Mouse (Mus musculus) lung, postnatal 0 days (tissue): ENCODE data around the gene Cisd2. TPM values are rescaled to one million over a fixed set of nuclear protein-coding genes. Genes with fewer than 3 reads are reported as not detected.

Experiments
- ATAC-seq: fragments of 200-750 bp; cut with Nextera tagmentation; 2 replicates; pipeline ENCODE4 v1.8.0; 2017; ENCODE audit warnings: moderate library complexity
- DNase-seq: peaks from one replicate; pipeline ENCODE4 v3.0.0-alpha.2; 2016; ENCODE audit warnings: low spot score
- H3K27ac ChIP-seq: fragments of 300-500 bp; sonication (generic); 2 replicates; pipeline ENCODE4 v1.5.1; 2014; ENCODE audit warnings: antibody characterized with exemption, mild to moderate bottlenecking, low read length, mixed read lengths
- H3K27me3 ChIP-seq: fragments of 300-500 bp; sonication (generic); replicated peaks from 2 replicates; pipeline ENCODE4 v1.6.1; 2014; ENCODE audit warnings: low read length, mixed read lengths; ENCODE audit not compliant: insufficient read depth
- H3K36me3 ChIP-seq: fragments of 300-500 bp; sonication (generic); 2 replicates; pipeline ENCODE4 v1.6.1; 2014; ENCODE audit warnings: low read length, mixed read lengths; ENCODE audit not compliant: insufficient read depth
- H3K4me1 ChIP-seq: fragments of 300-500 bp; sonication (generic); 2 replicates; pipeline ENCODE4 v1.6.1; 2014; ENCODE audit warnings: antibody characterized with exemption, low read depth, low read length, mixed read lengths; ENCODE audit not compliant: insufficient read depth
- H3K4me2 ChIP-seq: fragments of 300-500 bp; sonication (generic); replicated peaks from 2 replicates; pipeline ENCODE4 v1.6.1; 2014; ENCODE audit warnings: low read depth, mild to moderate bottlenecking, low read length, moderate library complexity, mixed read lengths
- H3K4me3 ChIP-seq: fragments of 300-500 bp; sonication (generic); 2 replicates; pipeline ENCODE4 v1.5.1; 2014; ENCODE audit warnings: low read depth, low read length
- H3K9ac ChIP-seq: fragments of 300-500 bp; sonication (generic); replicated peaks from 2 replicates; pipeline ENCODE4 v1.6.1; 2014; ENCODE audit warnings: low read depth, mild to moderate bottlenecking
- H3K9me3 ChIP-seq: fragments of 300-500 bp; sonication (generic); 2 replicates; pipeline ENCODE4 v1.6.1; 2016; ENCODE audit warnings: low read length, mixed read lengths
- CTCF ChIP-seq: IDR thresholded peaks from 2 replicates; pipeline ENCODE4 v1.5.1; 2016; ENCODE audit warnings: antibody characterized with exemption, mild to moderate bottlenecking
- EP300 ChIP-seq: IDR thresholded peaks from 2 replicates; pipeline ENCODE4 v1.6.1; 2016; ENCODE audit warnings: antibody characterized with exemption, mild to moderate bottlenecking, control low read depth
- WGBS: fragments of 180-500 bp; shearing (Covaris S2); extraction: QIAGEN DNeasy Blood & Tissue Kit; methylation state at CpG from one replicate; pipeline ENCODE4 v1.1.7; 2014; 5-methylcytosine and 5-hydroxymethylcytosine counted together
- polyA plus RNA-seq: library from polyadenylated mRNA; unstranded; fragments of >200 nt; fragmentation: Nextera tagmentation; extraction: Ambion mirVana; gene quantifications from 2 replicates; pipeline ENCODE4 v1.2.1, GENCODE M21; 2015

Cisd2 gene
- polyA plus RNA-seq, 1 experiment from 2014 or later: 34.8 TPM

GRCm38 (mm10) chr3:135437758-135438495, 14.2 kb upstream of the Cisd2 start, which contains the start of gene Ube2d3:
Gene Ube2d3, plus strand, starts transcription at chr3:135438149.
- ATAC-seq: peak; percentile 92
- 1% methylated on average over 54 of the region's 56 CpGs for WGBS
- no peaks in the 10 kb centered on the region for H3K27me3 ChIP-seq
- peak within 1 kb of the TSS; percentile 96 for H3K9ac ChIP-seq
- H3K4me3 ChIP-seq: peak within 1 kb of the TSS; percentile 96
- peak; percentile 100 for DNase-seq
- TF ChIP-seq EP300 (peak; percentile 97), CTCF (peak; percentile 21; the same call in 1 of the 2 replicates)
- peak within 1 kb of the TSS; percentile 66 for H3K4me2 ChIP-seq
- H3K9me3 ChIP-seq: no peaks in the 10 kb centered on the region
- H3K36me3 ChIP-seq: no peaks in the 10 kb centered on the region
- H3K4me1 ChIP-seq: no peaks in the 10 kb centered on the region
- peak within 1 kb of the TSS; percentile 100 for H3K27ac ChIP-seq

DNA sequence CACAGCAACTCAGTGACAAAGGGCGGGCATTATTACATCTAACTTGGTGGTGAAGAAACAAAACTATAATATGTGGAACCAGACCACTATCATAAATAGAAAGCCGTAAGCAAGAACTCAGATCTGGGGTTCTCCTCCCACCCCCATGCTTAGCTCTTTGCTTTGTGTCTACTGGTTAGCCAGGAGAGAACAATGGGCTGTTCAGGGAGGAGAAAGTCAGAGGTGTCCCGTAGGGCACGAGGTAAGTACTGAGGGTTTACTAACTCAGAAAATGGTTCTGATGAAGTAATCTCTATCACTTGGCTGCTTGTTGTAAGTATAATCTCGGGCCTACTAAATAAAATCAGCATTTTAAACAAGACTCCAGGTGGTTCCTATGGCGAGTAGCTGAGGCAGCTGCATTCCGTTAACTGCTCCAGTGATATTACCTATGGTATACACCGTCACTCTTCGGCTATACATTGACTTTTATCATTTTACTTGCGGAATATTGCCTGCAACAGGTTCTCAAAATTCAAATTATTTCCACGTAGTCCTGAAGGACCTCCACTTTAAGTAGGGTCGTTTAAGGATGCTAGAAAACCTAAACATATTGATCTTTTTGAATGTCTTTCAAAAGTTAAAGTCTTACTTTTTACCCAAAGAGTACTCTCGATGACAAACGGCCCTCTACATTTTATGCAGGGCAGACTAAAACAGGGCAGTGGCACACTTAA, 13.3 kb upstream of the Cisd2 start:
- Histone ChIP-seq H3K27me3 (no peaks in the 10 kb centered on the region), H3K4me3 (peak overlapping the region; percentile 49; the same call in 1 of the 2 replicates), H3K4me1 (no peaks in the 10 kb centered on the region), H3K9ac (peak overlapping the region; percentile 30; the same call in 1 of the 2 replicates), H3K27ac (peak overlapping the region; percentile 63), H3K4me2 (peak overlapping the region; percentile 53), H3K9me3 (no peaks in the 10 kb centered on the region), H3K36me3 (no peaks in the 10 kb centered on the region)
- DNase-seq (no peak), ATAC-seq (no peak)
- no peak for TF ChIP-seq EP300
- TF ChIP-seq CTCF: no peak
- WGBS: 46% methylated on average over 14 of the region's 14 CpGs

DNA sequence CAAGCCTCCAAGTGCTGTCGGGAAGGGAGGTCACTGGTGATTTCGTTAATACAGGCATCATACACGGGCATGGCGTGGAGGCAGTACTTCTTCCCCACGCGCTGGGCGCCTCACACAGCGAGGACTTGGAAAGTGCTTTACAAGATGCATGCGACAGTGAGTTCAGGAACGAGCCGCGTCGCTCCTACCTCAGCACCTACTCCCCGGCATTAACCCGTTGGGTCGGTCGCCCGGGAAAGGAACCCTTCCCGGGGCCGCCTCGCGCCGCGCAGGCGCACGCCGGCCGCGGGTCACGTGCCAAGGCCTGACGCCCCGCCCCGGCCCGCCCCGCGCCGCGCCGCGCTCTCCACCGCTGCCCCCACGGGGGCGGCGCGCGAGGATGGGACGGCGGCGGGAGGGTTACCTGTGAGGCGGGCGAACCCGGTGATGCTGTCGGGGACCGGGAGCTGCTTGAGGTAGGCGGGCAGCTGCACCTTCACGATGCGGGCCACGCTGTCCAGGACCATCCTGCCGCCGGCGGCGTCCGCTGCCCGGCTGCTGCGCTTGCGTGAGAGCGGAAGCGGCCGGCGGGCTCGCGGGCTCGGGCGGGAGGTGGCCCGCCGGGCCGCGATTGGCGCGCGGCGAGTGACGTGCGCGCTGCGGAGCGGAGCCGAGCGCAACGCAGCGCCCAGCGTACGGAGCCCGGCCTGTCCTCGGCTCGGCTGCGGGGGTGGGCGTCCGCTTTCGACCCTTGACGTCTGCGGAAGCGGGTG, 693 bp downstream of the Cisd2 start:
- DNase-seq (peak; percentile 94), ATAC-seq (peak; percentile 98)
- H3K4me2 ChIP-seq: peak overlapping the region; percentile 69
- under 1% methylated on average over 79 of the region's 103 CpGs for WGBS
- H3K27ac ChIP-seq: peak overlapping the region; percentile 87
- no peaks in the 10 kb centered on the region for H3K4me1 ChIP-seq
- no peaks in the 10 kb centered on the region for H3K9me3 ChIP-seq
- TF ChIP-seq CTCF: no peak; the same call in 1 of the 2 replicates
- no peak for TF ChIP-seq EP300
- H3K36me3 ChIP-seq: no peaks in the 10 kb centered on the region
- peak overlapping the region; percentile 57 for H3K9ac ChIP-seq
- no peaks in the 10 kb centered on the region for H3K27me3 ChIP-seq
- peak overlapping the region; percentile 84 for H3K4me3 ChIP-seq

- peak overlapping the region; percentile 57 for H3K9ac ChIP-seq
- H3K4me3 ChIP-seq: peak overlapping the region; percentile 84
- H3K27me3 ChIP-seq: no peaks in the 10 kb centered on the region
- TF ChIP-seq CTCF (no peak), EP300 (no peak)
- DNase-seq (no peak), ATAC-seq (no peak)
- WGBS: 12% methylated on average over 8 of the region's 8 CpGs
- H3K9me3 ChIP-seq: no peaks in the 10 kb centered on the region
- H3K36me3 ChIP-seq: no peaks in the 10 kb centered on the region
- H3K4me2 ChIP-seq: peak overlapping the region; percentile 69
- H3K4me1 ChIP-seq: no peaks in the 10 kb centered on the region
- H3K27ac ChIP-seq: peak overlapping the region; percentile 87
Observed at GRCm38 (mm10) chr3:135422232-135422855, 1.4 kb downstream of the Cisd2 start.

DNA sequence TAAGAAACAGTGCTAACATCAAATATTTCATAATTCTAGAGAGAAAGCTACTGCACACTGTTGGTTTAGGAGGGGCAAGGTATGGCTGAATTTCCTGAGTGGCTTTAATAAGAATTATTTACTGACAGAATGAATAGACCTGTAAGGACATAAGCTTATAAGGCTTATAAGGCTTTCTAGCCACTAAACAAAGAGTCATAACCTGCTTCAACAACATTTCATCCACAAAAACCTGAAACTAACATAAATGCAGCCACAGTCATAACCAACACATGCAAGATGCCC, 2.5 kb downstream of the Cisd2 start:
- Histone ChIP-seq H3K36me3 (no peaks in the 10 kb centered on the region), H3K9me3 (no peaks in the 10 kb centered on the region), H3K4me3 (no peak overlapping the region), H3K9ac (no peak overlapping the region), H3K27me3 (no peaks in the 10 kb centered on the region), H3K27ac (no peak overlapping the region), H3K4me1 (no peaks in the 10 kb centered on the region), H3K4me2 (no peak overlapping the region)
- TF ChIP-seq CTCF: no peak
- TF ChIP-seq EP300: no peak
- DNase-seq (no peak), ATAC-seq (no peak)
